Mouse (Mus musculus) lung, embryonic 14.5 days (tissue): Measurements from ENCODE around the gene Calr3. TPM values are rescaled to one million over a fixed set of nuclear protein-coding genes. Genes with fewer than 3 reads are reported as not detected.

Source experiments
- ATAC-seq: fragments of 200-750 bp; cut with Nextera tagmentation; 2 replicates; pipeline ENCODE4 v1.8.0; 2017; ENCODE audit warnings: mild to moderate bottlenecking, moderate TSS enrichment, moderate library complexity; ENCODE audit not compliant: insufficient read depth
- DNase-seq: peaks from one replicate; pipeline ENCODE4 v3.0.0-alpha.2; 2015
- H3K27ac ChIP-seq: fragments of 300-500 bp; sonication (generic); 2 replicates; pipeline ENCODE4 v1.5.1; 2014; ENCODE audit warnings: low read depth, mild to moderate bottlenecking, moderate library complexity
- H3K27me3 ChIP-seq: fragments of 300-500 bp; sonication (generic); 2 replicates; pipeline ENCODE4 v1.6.1; 2014; ENCODE audit warnings: low read length, control low read depth; ENCODE audit not compliant: insufficient read depth
- H3K36me3 ChIP-seq: fragments of 300-500 bp; sonication (generic); 2 replicates; pipeline ENCODE4 v1.6.1; 2014; ENCODE audit warnings: control low read depth; ENCODE audit not compliant: insufficient read depth
- H3K4me1 ChIP-seq: fragments of 300-500 bp; sonication (generic); 2 replicates; pipeline ENCODE4 v1.6.1; 2014; ENCODE audit warnings: antibody characterized with exemption, control low read depth; ENCODE audit not compliant: insufficient read depth
- H3K4me2 ChIP-seq: fragments of 300-500 bp; sonication (generic); 2 replicates; pipeline ENCODE4 v1.6.1; 2014; ENCODE audit warnings: mild to moderate bottlenecking
- H3K4me3 ChIP-seq: fragments of 300-500 bp; sonication (generic); 2 replicates; pipeline ENCODE4 v1.5.1; 2014; ENCODE audit warnings: low read depth, low read length
- H3K9ac ChIP-seq: fragments of 300-500 bp; sonication (generic); 2 replicates; pipeline ENCODE4 v1.6.1; 2014
- H3K9me3 ChIP-seq: fragments of 300-500 bp; sonication (generic); 2 replicates; pipeline ENCODE4 v1.6.1; 2016; ENCODE audit warnings: low read depth, low read length, control low read depth
- CTCF ChIP-seq: IDR thresholded peaks from 2 replicates; pipeline ENCODE4 v1.5.1; 2016; ENCODE audit warnings: antibody characterized with exemption, low read depth
- WGBS: fragments of 180-500 bp; shearing (Covaris S2); extraction: QIAGEN DNeasy Blood & Tissue Kit; methylation state at CpG from one replicate; pipeline ENCODE4 v1.1.7; 2014; 5-methylcytosine and 5-hydroxymethylcytosine counted together
- polyA plus RNA-seq: library from polyadenylated mRNA; unstranded; fragments of >200 nt; fragmentation: Nextera tagmentation; extraction: Ambion mirVana; gene quantifications from 2 replicates; pipeline ENCODE4 v1.2.1, GENCODE M21; 2014

The Calr3 gene
- 1.0 and 1.9 TPM in 2 replicates for polyA plus RNA-seq

DNA sequence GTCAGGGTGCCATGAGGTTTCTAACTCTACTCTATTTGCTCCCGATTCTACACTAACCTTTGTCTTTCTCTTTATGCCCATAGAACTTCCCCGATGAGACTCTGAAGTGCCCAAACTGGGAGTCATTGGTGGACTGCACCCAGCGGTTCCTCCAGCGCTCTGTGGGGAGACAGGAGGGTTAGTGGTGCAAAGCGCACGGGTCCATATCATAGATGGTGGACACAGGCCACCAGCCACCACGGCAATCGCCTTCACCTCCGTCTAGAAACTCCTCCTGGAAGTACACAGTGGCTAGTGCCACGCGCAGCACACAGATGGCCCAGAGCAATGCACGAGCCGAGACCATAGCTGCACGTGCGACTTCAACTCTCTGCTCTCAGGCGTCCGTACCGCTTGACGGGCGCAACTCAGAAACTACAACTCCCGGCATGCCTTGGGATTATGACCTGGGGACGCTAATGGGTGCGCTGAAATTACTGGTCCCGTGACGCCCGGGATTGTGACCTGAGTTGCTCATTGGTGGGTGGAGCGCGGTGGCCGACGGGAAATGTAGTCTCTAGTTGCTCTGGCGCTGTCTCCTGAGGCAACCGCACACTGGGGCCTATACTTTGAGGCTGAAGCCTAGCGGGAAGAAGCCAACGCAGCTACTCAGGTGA is at the start of gene Calr3, which contains the start of gene 1700030K09Rik:
TSS of gene Calr3 (minus strand) at position 533 of the 656 bp plus-strand sequence.
TSS of gene 1700030K09Rik (plus strand) at position 543 of the 656 bp plus-strand sequence.
- H3K9ac ChIP-seq, result peak within 1 kb of the TSS; percentile 55
- peak; percentile 99 for ATAC-seq
- peaks cover 5% of the 10 kb centered on the region; the same call in 1 of the 2 replicates for H3K36me3 ChIP-seq
- 4% methylated on average over 34 of the region's 34 CpGs for WGBS
- no peak within 1 kb of the TSS for H3K27ac ChIP-seq
- peak within 1 kb of the TSS; percentile 74 for H3K4me2 ChIP-seq
- peak; percentile 99 for DNase-seq
- no peaks in the 10 kb centered on the region for H3K9me3 ChIP-seq
- TF ChIP-seq CTCF, result no peak
- no peaks in the 10 kb centered on the region for H3K4me1 ChIP-seq
- peak within 1 kb of the TSS; percentile 40 for H3K4me3 ChIP-seq
- no peaks in the 10 kb centered on the region for H3K27me3 ChIP-seq

DNA sequence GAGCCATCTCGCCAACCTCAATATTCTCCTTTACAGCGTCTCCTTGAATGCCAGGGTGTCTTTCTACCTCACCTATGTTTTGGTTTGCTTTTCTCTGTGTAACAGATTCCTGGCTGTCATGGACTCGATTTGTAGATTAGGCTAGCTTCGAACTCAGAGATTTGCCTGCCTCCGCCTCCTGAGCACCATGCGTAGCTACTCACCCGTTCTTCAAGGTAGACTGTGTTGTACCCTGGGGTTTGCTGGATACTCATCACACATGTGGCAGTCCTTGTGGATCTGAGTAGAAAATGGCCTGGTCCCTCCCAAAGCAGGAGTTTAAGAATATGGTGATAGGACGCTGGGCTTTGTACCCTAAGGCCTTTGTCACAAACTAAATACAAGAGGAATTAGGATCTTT is 49.7 kb upstream of the Calr3 start:
- 12% methylated on average over 8 of the region's 8 CpGs for WGBS
- peak overlapping the region; percentile 88 for H3K4me2 ChIP-seq
- H3K9ac ChIP-seq, result peak overlapping the region; percentile 62
- H3K9me3 ChIP-seq, result no peaks in the 10 kb centered on the region
- no peak for TF ChIP-seq CTCF
- H3K4me3 ChIP-seq, result peak overlapping the region; percentile 96
- peak; percentile 10 for DNase-seq
- no peak for ATAC-seq
- peaks cover 52% of the 10 kb centered on the region for H3K36me3 ChIP-seq
- H3K27ac ChIP-seq, result peak overlapping the region; percentile 71; the same call in 1 of the 2 replicates
- peaks cover 5% of the 10 kb centered on the region; the same call in 1 of the 2 replicates for H3K4me1 ChIP-seq
- no peaks in the 10 kb centered on the region for H3K27me3 ChIP-seq

GRCm38 (mm10) chr8:72492622-72493081 is 49.0 kb upstream of the Calr3 start:
- Histone ChIP-seq H3K9me3 (no peaks in the 10 kb centered on the region), H3K36me3 (peaks cover 58% of the 10 kb centered on the region), H3K4me3 (peak overlapping the region; percentile 96), H3K9ac (peak overlapping the region; percentile 84), H3K4me2 (peak overlapping the region; percentile 94), H3K4me1 (peaks cover 5% of the 10 kb centered on the region; the same call in 1 of the 2 replicates), H3K27me3 (no peaks in the 10 kb centered on the region), H3K27ac (peak overlapping the region; percentile 73; the same call in 1 of the 2 replicates)
- TF ChIP-seq CTCF, result no peak
- under 1% methylated on average over 48 of the region's 56 CpGs for WGBS
- DNase-seq (peak; percentile 100), ATAC-seq (peak; percentile 96)

GRCm38 (mm10) chr8:72491680-72492621 is 48.3 kb upstream of the Calr3 start, which contains the start of gene Slc35e1:
Gene Slc35e1, minus strand, starts transcription at chr8:72492614.
- TF ChIP-seq CTCF, result no peak
- DNase-seq (peak; percentile 52), ATAC-seq (peak; percentile 45)
- peak within 1 kb of the TSS; percentile 96 for H3K4me3 ChIP-seq
- H3K9ac ChIP-seq, result peak within 1 kb of the TSS; percentile 84
- no peaks in the 10 kb centered on the region for H3K27me3 ChIP-seq
- no peaks in the 10 kb centered on the region for H3K9me3 ChIP-seq
- H3K4me2 ChIP-seq, result peak within 1 kb of the TSS; percentile 94
- H3K36me3 ChIP-seq, result peaks cover 58% of the 10 kb centered on the region
- WGBS, result under 1% methylated on average over 88 of the region's 98 CpGs
- H3K4me1 ChIP-seq, result peaks cover 5% of the 10 kb centered on the region; the same call in 1 of the 2 replicates
- H3K27ac ChIP-seq, result peak within 1 kb of the TSS; percentile 73; the same call in 1 of the 2 replicates

DNA sequence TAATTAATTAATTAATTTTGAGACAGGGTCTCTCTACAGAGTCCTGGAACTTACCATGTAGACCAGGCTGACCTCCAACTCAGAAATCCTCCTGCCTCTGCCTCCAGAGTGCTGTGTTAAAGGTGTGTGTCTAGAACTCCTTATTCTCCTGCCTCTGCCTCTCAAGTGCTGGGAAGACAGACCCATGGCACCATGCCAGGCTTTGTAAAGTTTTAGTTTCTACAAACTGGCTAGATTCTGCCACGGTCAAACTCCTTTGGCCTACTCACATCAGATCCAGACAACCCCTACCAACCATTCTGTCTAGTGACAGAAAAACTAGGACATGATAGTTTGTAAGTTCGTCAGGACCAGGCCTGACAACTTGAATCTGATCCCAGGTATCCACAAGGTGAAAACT is 47.3 kb upstream of the Calr3 start:
- TF ChIP-seq CTCF, result no peak
- peak overlapping the region; percentile 96 for H3K4me3 ChIP-seq
- H3K9ac ChIP-seq, result peak overlapping the region; percentile 84
- no peaks in the 10 kb centered on the region for H3K9me3 ChIP-seq
- DNase-seq, result peak; percentile 41
- H3K4me1 ChIP-seq, result peaks cover 5% of the 10 kb centered on the region; the same call in 1 of the 2 replicates
- H3K27me3 ChIP-seq, result no peaks in the 10 kb centered on the region
- peaks cover 58% of the 10 kb centered on the region for H3K36me3 ChIP-seq
- H3K4me2 ChIP-seq, result peak overlapping the region; percentile 94
- no peak for ATAC-seq
- no peak overlapping the region for H3K27ac ChIP-seq
- WGBS, result 70% methylated on average over 2 of the region's 2 CpGs

GRCm38 (mm10) chr8:72487014-72487413 is 43.3 kb upstream of the Calr3 start:
- peaks cover 72% of the 10 kb centered on the region for H3K36me3 ChIP-seq
- no peak for TF ChIP-seq CTCF
- H3K27me3 ChIP-seq, result no peaks in the 10 kb centered on the region
- no peak overlapping the region for H3K4me2 ChIP-seq
- ATAC-seq, result no peak
- no peak overlapping the region for H3K9ac ChIP-seq
- no peak for DNase-seq
- no peaks in the 10 kb centered on the region for H3K9me3 ChIP-seq
- H3K4me3 ChIP-seq, result no peak overlapping the region
- H3K27ac ChIP-seq, result no peak overlapping the region
- H3K4me1 ChIP-seq, result no peaks in the 10 kb centered on the region
